Mouse (Mus musculus) heart, postnatal 36 days (tissue): ENCODE results near the gene Has3. TPM values are rescaled to one million over a fixed set of nuclear protein-coding genes. Genes with fewer than 3 reads are reported as not detected.

Experiments
- DNase-seq, 2 experiments: peaks; one replicate each; pipeline ENCODE4 v3.0.0; 2021 to 2022
- intact Hi-C: fragments of 180-260 bp; cut with DNase I; formaldehyde crosslinking; loops from one replicate; pipeline ENCODE4 v1.15.1; 2025
- total RNA-seq, 2 experiments: library from RNA; stranded (reverse); gene quantifications; 2 replicates each; pipeline ENCODE4 v1.2.3; 2021

Has3 gene
- total RNA-seq = 1 to 10 TPM; 1.4 to 1.5 TPM

DNA sequence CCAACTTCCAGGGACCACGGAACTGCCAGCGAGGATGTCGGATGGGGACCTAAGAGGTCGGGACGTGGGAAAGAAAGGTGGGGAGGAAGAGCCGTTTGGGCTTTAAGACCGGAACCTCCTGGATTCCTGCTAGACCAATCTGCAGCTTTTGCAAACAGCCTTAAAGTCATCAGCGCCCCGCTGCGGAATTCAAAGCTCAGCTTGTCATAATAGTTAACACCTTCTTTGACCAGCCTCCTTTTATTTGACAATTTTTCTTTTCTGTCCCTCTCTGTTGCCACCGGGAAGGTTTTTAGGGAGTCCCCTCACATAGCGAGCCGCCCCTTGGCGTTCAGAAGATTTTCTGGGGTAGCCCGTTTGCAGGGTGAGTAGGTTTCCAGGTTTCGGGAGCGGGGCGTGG, at the start of gene Has3:
Gene Has3 (plus strand): TSS at position 192 of the 400 bp plus-strand sequence.
- peak in 1 of 2 experiments; percentile 15 for DNase-seq
- intact Hi-C loops = loop anchor here (2.0 to 5.0 kb wide), 3 partner anchors 31 to 153 kb away; no protein-coding TSS in a partner anchor

DNA sequence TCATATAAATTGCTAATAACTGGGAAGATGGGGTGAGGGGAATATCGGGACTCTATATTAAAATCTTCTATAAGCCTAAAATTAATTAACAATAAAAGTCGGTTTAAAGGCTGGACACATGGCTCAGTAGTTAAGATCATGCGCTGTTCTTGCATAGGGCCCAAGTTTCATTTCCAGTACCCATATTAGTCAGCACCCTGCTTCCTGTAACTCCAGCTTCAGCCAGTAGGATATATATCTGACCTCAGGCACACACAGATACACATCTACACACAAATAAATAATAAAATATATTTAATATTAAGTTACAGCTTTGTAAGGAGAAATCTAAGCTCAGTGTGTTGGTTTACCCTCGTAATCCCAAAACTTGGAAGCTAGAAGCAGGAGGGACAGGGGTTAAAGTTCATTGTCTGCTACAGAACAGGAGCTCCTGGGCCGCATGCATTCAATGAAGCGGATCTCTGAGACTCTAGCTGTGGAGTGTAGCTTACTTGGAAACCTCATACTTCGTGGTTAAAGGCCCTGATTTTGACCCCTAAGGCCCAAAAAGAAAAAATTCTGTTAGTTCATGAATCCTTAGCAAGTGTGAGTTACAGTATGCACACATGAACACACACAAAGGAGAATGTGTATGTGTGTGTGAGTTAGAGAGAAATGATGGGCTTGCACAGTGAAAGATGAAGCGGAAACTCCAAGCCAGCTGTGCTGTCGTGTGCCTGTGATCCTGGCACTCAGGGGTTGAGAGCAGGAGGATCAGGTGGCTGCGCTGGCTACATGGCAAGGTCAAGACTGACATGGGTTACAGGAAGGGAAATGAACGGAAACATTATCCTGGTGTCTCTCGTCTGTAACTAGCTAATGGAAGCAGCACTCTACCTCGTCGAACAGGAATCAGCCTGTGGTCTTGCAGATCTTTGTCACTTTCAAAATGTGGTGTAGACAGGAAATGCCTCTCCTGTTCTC, 49.2 kb upstream of the Has3 start:
- no peak for DNase-seq
- intact Hi-C loops = no loop called here

DNA sequence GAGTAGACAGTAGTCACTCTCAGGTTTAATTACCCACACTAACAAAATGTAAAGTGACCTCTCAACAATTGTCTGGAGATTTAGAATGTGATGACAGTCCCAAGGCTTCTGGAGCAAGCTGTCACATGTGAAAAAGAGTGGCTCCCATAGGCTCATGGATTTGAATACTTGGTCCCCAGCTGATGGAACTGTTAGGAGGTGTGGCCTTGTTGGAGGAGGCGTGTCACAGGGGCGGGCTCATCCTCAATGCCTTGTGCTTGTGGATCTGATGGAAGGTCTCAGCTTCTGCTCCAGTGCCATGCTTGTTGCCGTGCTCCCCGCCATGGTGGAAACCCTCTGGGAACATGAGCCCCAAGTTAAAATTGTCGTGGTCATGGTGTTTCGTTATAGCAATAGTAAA, 41.1 kb upstream of the Has3 start:
- intact Hi-C loops = no loop called here
- DNase-seq = no peak

DNA sequence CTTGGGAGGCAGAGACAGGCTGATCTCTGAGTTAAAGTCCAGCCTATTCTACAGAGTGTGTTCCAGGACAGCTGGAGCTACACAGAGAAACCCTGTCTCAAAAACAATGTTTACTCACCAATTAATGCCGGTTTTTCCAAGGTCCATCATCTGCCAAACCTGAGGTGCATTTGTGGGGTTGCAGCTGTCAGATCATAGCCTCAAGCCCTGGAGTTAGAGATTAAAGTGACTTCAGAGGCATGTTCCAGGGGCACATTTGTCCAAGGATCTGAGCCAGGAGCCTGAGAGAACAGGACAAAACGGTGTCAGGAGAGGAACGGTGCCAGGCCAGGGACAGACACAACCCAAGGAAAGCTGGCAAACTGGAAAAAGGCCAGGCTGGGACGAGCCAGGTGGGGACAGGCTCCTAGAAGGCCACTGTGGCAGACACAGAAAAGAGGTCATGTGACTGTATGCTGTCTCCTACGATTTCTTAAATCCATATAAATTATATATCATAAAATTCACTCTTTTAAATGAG, 40.5 kb upstream of the Has3 start:
- intact Hi-C loops = no loop called here
- peak; percentile 49 to 55 for DNase-seq

DNA sequence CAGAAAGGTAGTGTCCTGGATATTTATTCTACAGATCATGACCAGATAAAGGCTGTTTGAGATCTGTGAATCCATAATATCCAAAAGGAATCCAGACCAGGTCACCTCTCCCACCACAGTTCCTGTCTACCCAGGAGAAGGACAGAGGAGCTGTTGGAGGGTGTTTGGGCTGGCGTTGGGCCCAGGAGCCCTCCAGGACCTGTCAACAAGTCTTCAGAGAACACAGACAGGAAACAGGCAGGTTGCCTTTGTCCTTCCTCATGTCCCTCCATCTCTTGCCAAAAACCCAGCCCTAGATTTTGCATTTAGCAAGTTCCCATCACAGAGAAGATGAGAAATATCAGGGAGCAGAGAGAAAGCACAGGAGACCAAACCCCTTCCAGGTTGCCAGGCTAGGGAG, 35.1 kb upstream of the Has3 start:
- peak; percentile 71 to 73 for DNase-seq
- intact Hi-C loops = loop anchor here (5.0 kb wide), 1 partner anchor 103 kb away; no protein-coding TSS in a partner anchor

DNA sequence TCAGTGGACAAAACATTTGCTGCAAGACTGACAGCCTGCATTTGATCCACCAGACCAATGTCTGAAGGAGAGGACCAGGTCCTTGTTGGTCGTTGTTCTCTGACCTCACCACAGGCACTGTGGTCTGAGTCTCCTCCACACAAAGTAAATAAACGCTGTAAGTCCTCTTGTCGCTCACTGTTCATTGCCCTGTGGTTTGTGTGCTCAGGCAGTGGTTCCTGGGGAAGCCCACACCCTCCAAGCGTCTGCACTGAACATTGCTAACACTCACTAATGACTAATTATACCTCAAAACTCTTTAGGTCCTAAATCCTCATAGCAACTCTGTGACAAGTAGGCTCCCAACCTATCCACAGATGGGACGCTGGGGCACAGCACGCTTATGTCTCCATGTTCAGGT, 33.5 kb upstream of the Has3 start:
- no peak for DNase-seq
- intact Hi-C loops = loop anchor here (5.0 kb wide), 1 partner anchor 104 kb away; no protein-coding TSS in a partner anchor

DNA sequence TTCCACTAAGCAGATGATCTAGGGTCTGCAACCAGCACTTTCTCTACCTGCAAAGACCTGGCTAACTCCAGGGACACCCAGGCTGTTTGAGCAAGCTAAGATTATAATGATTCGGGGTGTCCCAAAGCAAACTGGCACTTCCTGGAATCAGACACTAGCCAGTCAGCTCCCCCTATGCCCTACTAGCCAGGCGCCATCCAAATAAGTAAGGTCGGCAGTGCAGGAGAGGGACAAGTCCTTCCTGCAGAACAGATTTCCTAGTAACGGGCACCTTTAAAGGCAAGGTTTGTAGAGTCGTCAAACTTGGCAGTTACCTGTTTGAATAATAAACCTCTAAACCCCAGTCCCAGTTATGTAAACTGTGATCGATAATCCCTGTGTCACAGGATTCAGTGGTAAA, 31.2 kb upstream of the Has3 start:
- intact Hi-C loops = loop anchor here (2.0 to 5.0 kb wide), 2 partner anchors 32 to 107 kb away; partner anchors contain the start of gene Has3
- DNase-seq = peak in 1 of 2 experiments; percentile 39

DNA sequence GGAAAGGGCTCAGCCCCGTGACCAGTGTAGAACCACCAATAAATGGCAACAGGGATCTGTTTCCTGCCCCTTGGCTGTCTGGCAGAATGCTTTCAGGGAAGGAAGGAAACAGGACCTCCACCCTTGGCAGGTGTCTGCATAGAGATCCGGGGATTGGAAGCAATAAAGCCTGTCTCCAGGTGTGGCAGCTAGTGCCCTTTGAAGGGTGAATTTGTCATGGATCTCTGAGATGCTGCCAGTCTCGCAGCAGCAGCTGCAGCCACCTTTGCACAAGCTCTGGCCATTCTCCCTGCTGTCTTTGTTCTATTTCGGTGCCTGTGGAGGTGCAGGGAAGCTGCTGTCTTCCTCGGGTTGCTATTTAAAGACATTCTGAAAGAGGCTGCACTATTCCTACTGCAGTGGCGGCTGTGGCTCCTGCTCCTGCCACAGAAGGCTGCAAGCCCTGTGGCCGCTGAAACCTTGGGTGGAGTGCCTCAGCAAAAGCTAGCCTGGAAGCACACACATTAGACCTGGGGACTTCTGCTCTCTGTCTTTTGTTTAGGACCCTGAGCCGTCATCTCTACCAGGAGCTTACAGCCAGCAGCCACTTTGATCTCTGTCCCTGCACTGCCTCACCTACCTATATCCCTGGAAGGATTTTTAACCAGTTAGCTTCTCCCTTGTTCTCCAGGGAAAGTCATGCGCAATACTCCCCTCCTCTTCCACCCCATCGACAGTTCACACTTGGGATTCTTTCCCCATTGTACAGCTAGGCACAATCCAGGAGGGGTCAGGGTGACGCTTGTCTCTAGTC, 30.6 kb upstream of the Has3 start:
- intact Hi-C loops = loop anchor here (2.0 to 5.0 kb wide), 2 partner anchors 31 to 107 kb away; partner anchors contain the start of gene Has3
- DNase-seq = peak; percentile 37 to 41

DNA sequence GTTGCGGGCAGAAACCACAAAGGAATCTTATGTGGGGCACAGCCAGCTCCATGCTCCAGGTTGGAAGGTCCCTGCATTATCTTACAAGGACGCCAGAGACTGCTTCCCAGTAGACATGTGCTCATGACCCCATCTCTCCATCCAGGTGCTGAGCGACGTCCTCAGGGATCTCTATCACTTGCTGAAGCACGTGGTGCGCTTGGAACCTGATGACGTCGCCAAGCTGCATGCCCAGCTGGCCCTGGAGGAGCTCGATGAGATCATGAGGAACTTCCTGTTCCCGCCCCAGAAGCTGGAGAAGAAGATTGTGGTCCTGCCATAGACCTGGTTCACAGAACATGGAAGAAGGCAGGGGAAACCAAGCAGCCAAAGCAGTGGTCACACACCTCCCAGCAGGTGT, 20.0 kb upstream of the Has3 start:
- intact Hi-C loops = no loop called here
- no peak for DNase-seq

DNA sequence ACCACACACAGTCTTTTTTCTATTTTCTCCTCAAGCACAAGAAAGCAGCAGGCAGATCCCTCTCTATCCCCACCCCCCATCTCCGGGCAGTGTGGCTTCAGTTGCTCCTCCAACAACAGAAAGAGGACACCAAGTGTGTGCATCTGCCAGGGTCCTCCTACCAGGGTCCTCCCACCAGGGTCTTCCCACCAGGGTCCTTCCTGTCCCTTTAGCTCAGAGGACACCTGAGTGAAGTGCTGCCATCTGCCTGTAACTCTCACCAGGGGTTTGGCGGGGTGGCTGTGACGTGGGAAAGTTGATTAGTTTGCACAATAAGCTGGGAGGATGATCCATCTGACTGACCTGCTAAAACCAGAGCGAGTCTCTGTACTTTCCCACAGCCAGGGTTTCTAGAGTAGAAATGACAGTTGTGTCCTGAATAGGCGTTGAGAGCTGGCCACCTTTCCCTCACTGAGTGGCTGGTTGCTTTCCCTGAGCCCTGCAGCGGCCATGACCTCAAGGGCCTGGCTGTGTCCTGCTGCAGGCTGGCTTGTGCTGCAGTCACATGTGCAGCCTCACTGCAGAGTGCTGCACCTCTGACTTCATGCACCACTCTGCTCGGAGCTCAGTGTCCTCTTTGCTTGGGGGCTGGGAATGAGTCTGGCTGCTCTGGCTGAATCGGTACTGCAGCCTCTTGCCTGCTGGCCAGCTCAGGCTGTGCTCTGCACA, 15.4 kb upstream of the Has3 start:
- intact Hi-C loops = no loop called here
- DNase-seq = no peak

DNA sequence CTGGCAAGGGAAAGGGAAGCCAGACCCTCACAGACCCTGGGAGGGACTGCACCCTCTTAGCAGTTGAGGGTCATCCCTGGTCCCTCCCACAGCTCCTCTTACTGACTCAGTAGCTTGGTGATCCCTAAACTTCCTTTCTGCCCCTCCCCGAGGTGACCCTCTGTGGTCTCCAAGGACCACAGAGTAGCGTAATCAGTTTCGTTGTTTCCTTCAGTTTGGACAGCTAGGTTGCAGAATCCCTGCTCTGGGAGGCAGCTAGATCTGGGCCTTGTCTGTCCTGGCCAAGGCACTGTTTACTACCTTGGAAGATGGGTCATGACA, 14.8 kb upstream of the Has3 start:
- no peak for DNase-seq
- intact Hi-C loops = no loop called here

DNA sequence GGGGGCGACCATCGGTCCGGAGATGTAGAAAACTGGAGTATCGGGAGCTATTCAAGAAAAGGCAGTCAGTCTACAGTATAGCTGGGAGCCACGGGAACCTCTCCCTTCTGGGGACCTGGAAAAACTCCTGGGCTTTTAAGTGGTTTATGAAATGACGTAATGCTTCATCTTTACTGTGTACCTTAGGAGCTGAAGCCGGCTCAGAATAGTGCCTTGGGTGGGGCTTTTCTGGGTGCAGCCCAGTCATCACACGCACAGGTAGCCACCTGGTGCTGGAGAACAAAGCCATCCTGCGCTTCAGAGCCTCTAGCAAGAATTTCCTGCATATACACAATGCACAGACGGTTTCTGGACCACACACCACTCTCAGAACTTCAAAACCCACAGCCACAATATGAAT, 7.2 kb upstream of the Has3 start:
- intact Hi-C loops = no loop called here
- no peak for DNase-seq

DNA sequence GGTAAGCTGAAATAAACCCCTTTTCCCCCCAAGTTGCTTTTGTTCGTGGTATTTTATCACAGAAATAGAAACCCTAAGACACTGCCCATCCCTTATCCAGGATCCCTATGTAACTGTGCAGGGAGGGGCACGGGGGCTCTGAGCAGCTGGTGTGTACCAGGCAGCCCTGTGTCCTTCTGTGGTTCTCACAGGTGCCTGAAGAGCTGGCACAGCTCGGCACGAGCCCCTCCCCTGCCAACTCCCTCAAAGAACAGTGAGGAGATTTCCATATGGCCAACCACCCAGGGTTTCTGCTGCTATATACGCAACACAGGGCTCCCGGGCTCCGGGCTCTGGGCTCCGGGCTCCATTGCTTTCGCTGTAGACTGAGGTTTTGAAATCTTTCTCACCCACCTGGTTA, 4.7 kb upstream of the Has3 start:
- no peak for DNase-seq
- intact Hi-C loops = no loop called here

DNA sequence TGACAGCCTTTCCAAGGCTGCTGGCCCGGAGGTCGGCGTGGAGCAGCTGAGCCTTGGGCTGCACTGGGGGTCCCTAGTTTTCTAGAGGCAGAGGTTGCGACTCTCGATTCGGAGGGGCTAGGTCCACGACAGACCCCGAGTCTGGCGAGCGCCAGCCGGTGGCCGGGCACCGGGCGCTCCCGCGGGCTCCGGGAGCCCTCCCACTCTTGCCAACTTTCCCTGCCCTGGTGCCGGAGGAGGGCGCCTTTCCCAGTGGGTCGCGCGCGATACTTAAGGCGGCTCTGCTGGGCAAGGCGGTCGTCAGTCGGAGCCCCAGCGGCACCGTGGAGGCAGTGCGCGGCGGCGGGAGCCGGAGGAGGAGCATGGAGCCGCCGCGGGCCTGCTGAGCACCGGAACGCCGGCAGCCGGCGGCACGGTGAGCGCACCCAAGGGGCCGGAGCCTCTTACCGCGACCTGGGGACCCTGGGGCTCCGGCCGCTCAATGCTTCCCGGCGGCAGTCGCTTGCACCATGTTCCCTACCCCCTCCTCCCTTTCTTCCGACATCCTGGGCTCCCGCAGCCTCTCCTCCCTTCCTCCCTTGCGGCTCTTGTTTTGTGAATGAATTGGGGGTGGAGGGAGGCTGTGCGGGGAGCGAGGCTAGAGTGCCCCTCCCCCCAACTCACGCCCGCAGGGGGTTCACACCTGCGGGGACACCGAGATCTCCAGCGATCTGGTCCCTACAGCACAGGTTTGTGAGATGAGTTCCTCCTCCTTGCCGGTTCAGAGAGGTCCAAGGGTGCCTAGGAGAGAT, 690 bp downstream of the Has3 start:
- intact Hi-C loops = loop anchor here (2.0 to 5.0 kb wide), 3 partner anchors 32 to 153 kb away; no protein-coding TSS in a partner anchor
- DNase-seq = peak; percentile 70 to 71

DNA sequence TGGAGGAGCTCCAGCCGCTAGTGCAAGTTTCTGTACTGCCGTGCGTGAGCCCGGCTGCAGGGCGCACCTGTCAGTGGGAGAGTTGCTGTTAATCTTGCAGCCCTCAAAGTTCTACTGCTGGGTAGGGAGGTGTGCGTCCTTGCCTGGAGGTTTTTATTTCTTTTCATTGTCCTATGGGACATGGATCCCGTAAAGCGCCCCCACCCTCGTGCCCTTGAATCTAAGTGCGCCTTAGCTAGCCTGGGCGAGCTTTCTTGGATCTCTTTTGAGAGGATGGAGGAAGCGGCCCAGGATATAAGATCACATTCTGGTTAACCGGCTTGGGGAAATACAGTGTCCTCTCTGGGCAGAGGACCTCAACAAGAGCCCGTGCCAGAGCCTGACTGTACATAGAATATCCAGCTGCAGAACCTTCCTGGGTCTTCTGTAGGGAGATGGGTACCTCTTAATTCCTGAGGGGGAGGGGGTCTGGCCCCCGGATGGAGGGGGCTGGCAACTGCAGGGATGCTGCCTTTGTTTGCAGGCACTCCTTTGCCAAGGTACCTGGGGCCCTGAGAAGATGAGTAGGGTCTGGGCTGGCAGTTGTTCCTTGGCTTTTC, 1.4 kb downstream of the Has3 start:
- peak; percentile 32 for DNase-seq
- intact Hi-C loops = loop anchor here (2.0 to 5.0 kb wide), 3 partner anchors 33 to 154 kb away; no protein-coding TSS in a partner anchor

DNA sequence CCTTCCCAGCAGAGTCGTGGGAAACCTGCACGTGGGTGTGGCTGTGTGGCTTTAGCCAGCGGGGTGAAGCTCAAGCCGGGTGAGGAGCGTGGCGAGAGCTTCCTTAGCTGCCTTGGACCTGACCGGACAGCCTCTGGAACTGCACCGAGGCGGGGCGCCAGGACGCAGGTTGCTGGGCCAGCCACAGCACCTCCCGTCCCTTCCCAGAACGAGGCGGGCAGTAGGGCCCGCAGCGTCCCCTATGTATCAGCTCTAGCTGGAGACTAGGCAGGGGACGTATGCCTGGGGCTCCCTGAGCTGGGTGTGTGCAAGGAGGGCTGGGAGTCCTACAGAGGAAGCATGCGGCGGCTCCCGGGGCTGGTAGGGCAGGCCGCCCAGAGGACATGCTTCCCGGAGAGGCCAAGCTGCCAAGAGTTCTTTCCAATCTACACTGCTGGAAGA, 1.9 kb downstream of the Has3 start:
- peak; percentile 69 to 77 for DNase-seq
- intact Hi-C loops = loop anchor here (2.0 to 5.0 kb wide), 3 partner anchors 33 to 155 kb away; no protein-coding TSS in a partner anchor

DNA sequence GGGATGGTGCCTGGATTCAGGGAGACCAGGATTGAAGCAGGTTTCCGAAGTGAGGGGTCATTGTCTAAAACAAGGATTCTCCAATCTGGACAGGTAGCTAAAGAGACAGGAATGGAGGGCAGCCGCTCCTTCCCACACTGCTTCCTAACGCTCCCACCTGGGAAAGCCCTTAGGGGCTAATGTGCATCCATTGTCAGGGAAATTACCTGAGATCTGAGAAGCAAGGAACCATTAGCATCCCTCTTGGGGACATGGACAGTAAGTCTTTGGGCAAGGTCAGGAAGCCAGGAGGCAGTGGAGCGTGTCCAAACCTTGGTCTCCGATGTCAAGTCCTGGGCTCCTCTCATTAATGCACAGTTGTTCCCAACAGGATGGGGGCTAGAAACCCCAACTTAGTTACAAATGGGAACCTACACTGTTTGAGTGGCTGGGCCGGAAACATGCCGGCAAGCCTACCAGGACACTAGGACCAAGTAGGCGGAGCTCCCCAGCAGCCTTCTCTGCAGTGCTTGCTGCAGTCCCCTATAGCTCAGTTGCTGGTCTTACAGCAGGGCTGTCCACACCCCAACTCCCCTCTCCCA, 2.5 kb downstream of the Has3 start:
- DNase-seq = no peak
- intact Hi-C loops = loop anchor here (5.0 kb wide), 2 partner anchors 100 to 155 kb away; no protein-coding TSS in a partner anchor

DNA sequence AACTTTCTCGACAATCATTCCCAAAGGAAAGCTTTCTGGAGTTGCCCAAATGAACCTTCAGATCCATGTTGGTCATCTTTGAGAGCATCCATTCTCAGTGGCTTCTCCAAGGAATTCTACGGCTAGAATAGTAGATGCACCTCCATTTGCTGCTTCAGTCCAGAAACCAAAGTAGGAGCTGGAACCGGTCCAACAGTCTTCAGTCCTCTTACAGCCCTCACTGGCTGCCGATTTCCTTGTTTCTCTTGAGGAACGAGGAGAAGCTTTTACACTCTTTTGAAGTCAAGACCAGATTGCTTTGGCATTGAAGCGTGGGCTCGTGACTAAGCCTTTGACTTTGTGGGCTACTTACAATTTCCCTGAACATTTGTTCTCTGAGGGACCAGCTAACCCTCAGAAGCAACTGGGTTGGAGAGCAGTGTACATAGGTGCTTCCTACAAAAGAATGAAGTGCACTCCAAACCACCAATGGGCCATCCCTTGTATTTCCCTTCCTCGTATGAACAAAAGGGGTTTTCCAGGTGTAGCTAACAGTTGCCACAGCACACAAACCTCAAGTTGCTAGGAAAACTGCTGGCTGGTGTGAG, 10.2 kb downstream of the Has3 start:
- intact Hi-C loops = no loop called here
- DNase-seq = no peak
